Mouse (Mus musculus): ENCODE data around the gene Sf3b5. TPM values are rescaled to one million over a fixed set of nuclear protein-coding genes. Genes with fewer than 3 reads are reported as not detected.

Sf3b5 gene
- polyA plus RNA-seq, 1 experiment = 40.2 TPM

GRCm38 (mm10) chr10:13047816-13048215, 42.7 kb downstream of the Sf3b5 start:
- H3K36me3 ChIP-seq (ENCODE audit: control insufficient read depth, insufficient read depth, low read length) = no peaks in the 10 kb centered on the region
- H3K4me1 ChIP-seq (ENCODE audit: control insufficient read depth, insufficient read depth, insufficient read length, low read length) = no peaks in the 10 kb centered on the region
- TF ChIP-seq CTCF (IDR thresholded peaks at IDR 0.05; ENCODE audit: extremely low read depth, insufficient read length, insufficient replicate concordance, low read depth, low read length) (no peak), POLR2A (IDR thresholded peaks at IDR 0.05; ENCODE audit: low read depth, low read length) (no peak)
- 24% methylated on average over 4 of the region's 4 CpGs for WGBS
- H3K4me3 ChIP-seq (ENCODE audit: low read depth, low read length) = no peak overlapping the region
- H3K27me3 ChIP-seq (ENCODE audit: control insufficient read depth, insufficient read depth, low read length) = no peaks in the 10 kb centered on the region
- H3K27ac ChIP-seq (ENCODE audit: insufficient read depth, low read depth, low read length) = no peak overlapping the region

- Histone ChIP-seq H3K4me3 (ENCODE audit: low read depth, low read length) (no peak overlapping the region), H3K27me3 (ENCODE audit: control insufficient read depth, insufficient read depth, low read length) (peaks cover 2% of the 10 kb centered on the region; the same call in 1 of the 2 replicates), H3K4me1 (ENCODE audit: control insufficient read depth, insufficient read depth, insufficient read length, low read length) (no peaks in the 10 kb centered on the region), H3K27ac (ENCODE audit: insufficient read depth, low read depth, low read length) (no peak overlapping the region), H3K36me3 (ENCODE audit: control insufficient read depth, insufficient read depth, low read length) (no peaks in the 10 kb centered on the region)
- 68% methylated on average over 6 of the region's 6 CpGs for WGBS
- no peak for TF ChIP-seq POLR2A (IDR thresholded peaks at IDR 0.05; ENCODE audit: low read depth, low read length)
- TF ChIP-seq CTCF (IDR thresholded peaks at IDR 0.05; ENCODE audit: extremely low read depth, insufficient read length, insufficient replicate concordance, low read depth, low read length) = no peak
These were observed 51.8 kb downstream of the Sf3b5 start for GRCm38 (mm10) chr10:13056863-13057381.

Other genes starting within 250 kb of the Sf3b5 start
- 6.9 and 20.5 TPM in 2 replicates for gene Utrn, start 136.0 kb upstream of the Sf3b5 start, polyA plus RNA-seq (2012; rRNA removed)
- gene Stx11, start 41.0 kb upstream of the Sf3b5 start, polyA plus RNA-seq (2012; rRNA removed) = 1.6 and 3.3 TPM in 2 replicates
- 3.6 and 4.8 TPM in 2 replicates for gene Plagl1, start 55.2 kb downstream of the Sf3b5 start, polyA plus RNA-seq (2012; rRNA removed)
- not detected in 2 replicates for gene Zc2hc1b, start 172.7 kb downstream of the Sf3b5 start, polyA plus RNA-seq (2012; rRNA removed)
- 3.6 and 6.0 TPM in 2 replicates for gene Ltv1, start 187.8 kb downstream of the Sf3b5 start, polyA plus RNA-seq (2012; rRNA removed)

Data from small intestine, adult 2 months (tissue).